Mouse (Mus musculus) thymus, adult 2 months (tissue): ENCODE measurements around the gene Fgfr2.

Experiments
- CTCF ChIP-seq: fragments of 200-500 bp; IDR thresholded peaks from 2 replicates; pipeline ENCODE4 v1.5.1; 2012; ENCODE audit warnings: mild to moderate bottlenecking, control low read depth, low read length, moderate library complexity, borderline replicate concordance; ENCODE audit not compliant: control insufficient read depth, poor library complexity, insufficient read depth; ENCODE audit errors: extremely low read depth
- POLR2A ChIP-seq: fragments of 200-500 bp; IDR thresholded peaks from 2 replicates; pipeline ENCODE4 v1.6.1; 2012; ENCODE audit warnings: mild to moderate bottlenecking, low read length, control low read depth, moderate library complexity; ENCODE audit not compliant: control insufficient read depth, poor library complexity, insufficient read depth; ENCODE audit errors: extremely low read depth

DNA sequence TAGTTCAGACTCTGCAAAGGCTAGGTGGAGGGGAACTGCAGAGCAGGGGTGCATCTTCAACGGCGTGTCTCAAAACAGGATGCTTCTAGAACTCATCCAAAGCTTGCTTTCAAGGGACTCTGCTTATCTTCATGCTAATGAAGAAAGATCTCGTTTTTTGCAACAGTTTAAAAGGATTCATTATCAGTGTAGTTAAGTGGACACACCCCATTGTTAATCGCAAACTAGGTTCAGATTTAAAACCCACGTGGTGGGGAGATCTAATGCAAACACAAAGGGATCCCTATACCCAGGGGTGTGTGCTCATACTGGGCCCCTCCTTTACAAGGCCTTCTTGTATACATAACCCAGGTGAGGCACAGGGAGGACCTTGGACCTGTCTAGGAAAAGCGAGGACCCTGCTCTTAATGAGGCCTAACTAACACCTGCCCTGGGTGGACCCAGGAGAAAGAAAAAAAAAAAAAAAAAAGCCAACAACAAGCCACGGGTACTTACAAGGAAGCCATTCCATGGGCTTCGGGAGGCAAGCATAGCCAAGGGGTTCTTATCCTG is 93.6 kb downstream of the Fgfr2 start:
- TF ChIP-seq CTCF: no peak
- TF ChIP-seq POLR2A: no peak
